Mouse (Mus musculus) adrenal gland, adult 8-10 months (tissue): ENCODE results near the gene Wdr1. TPM values are rescaled to one million over a fixed set of nuclear protein-coding genes. Genes with fewer than 3 reads are reported as not detected.
"Not testable (repeated sequence)": the region's sequence is repeated elsewhere in the genome, so short reads cannot be mapped to it uniquely, and the experiment has no call there.

Experiments used
- DNase-seq: peaks from one replicate; pipeline ENCODE4 v3.0.0; 2022
- total RNA-seq, 4 experiments: library from RNA; stranded (reverse); gene quantifications; 2 replicates each; pipeline ENCODE4 v1.2.4; 2022

The Wdr1 gene
- total RNA-seq, 4 experiments from 2014 or later: 119 to 140 (median 124) TPM

DNA sequence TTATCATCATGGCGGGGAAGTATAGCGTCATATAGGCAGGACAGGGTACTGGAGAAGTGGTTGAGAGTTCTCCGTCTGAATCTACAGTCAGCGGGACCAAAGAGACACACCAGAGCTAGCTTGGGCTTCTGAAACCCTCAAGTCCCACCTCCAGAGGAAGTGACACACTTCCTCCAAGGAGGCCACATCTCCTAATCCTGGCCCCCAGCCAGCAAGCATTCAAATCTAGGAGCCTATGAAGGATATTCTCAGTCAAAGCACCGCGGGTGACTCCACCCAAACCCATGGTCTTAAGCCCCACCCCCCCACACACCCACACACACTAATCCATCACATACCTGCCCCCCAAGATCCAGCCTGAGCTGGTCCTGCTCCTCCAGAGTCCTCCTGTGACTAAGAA is 69.1 kb downstream of the Wdr1 start:
- no peak for DNase-seq

DNA sequence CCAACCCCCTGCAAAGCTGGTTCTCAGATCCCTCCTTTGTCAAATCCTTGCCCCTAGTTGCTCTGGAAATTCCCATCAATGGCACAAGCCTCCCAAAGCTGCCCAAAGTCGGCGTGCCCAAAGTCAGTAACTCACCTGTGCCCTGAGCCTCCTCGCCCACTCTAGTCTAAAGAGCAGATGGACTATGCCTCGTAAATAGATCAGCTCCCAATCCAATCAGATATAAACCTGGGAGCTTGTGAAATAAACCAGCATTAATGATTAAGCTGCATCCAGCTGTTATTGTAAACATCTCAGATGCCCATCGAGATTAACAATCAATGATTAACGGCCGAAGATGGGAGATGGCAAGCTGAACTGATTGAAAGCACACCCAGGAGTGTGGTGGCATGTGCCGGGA is 71.3 kb downstream of the Wdr1 start:
- DNase-seq: no peak

GRCm38 (mm10) chr5:38489739-38490138 is 73.3 kb downstream of the Wdr1 start:
- DNase-seq: no peak

GRCm38 (mm10) chr5:38488673-38489615 is 74.1 kb downstream of the Wdr1 start:
- no peak for DNase-seq

- DNase-seq: no peak
Measured at GRCm38 (mm10) chr5:38488026-38488425, 75.0 kb downstream of the Wdr1 start.

DNA sequence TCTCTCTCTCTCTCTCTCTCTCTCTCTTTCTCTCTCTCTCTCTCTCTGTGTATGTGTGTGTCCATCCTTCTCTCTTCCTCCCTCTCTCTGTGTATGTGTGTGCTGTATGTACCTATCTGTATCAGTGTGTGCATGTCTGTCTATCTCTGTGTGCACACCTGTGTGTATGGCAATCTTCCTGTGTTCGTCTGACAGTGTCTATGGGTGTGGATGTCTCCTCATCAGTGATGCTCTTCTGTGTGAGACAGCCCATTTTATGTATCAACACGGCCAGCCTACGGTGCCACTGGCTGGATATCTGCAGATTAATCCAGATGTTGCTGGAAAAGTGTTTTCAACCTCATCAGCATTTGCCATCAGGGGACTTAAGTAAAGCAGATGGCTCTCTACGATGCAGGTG is 75.8 kb downstream of the Wdr1 start:
- DNase-seq: no peak

- no peak for DNase-seq
Measured at GRCm38 (mm10) chr5:38485946-38486345, 77.1 kb downstream of the Wdr1 start.

- no peak for DNase-seq
Measured at GRCm38 (mm10) chr5:38483518-38484110, 79.4 kb downstream of the Wdr1 start.

DNA sequence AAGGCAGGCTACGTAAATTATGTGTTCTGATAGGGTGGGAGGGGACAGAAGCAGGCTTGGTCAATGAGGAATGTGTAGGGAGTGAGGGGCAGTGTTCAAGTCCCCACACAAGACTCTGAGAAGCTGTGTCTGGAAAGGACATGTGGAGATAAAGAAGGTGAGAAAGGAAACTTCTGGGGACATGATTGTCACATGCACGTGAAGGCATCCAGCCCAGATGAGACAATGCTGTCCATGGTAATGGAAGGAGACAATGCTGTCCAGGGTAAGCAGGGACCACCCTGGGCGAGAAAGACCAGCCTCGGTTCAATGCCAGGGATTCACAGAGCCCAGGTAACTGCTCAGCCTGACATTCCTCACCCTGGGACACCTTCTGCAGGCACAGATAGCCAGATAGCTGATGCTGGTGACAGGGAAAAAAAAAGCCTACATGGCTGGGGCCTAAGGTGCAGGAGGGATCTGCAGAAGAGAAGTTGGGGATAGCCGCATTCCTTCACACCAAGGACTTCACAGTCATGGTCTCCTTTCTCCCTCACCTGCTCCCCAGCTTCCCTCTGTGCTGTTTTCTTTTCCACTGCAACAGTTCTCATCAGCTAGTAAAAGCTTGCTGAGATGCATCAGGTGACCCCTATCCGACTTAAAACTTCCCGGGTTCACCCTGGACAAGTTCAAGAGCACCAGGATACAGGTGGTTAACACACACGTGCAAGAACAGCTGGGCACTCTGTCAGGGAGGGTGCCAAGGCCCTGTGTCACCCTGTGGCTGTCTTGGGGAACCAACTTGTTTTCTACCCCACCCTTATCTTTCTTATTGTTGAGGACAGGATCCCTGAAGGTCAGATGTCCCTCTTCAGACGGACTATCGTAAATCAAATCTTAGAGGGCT is 82.0 kb downstream of the Wdr1 start:
- no peak for DNase-seq

DNA sequence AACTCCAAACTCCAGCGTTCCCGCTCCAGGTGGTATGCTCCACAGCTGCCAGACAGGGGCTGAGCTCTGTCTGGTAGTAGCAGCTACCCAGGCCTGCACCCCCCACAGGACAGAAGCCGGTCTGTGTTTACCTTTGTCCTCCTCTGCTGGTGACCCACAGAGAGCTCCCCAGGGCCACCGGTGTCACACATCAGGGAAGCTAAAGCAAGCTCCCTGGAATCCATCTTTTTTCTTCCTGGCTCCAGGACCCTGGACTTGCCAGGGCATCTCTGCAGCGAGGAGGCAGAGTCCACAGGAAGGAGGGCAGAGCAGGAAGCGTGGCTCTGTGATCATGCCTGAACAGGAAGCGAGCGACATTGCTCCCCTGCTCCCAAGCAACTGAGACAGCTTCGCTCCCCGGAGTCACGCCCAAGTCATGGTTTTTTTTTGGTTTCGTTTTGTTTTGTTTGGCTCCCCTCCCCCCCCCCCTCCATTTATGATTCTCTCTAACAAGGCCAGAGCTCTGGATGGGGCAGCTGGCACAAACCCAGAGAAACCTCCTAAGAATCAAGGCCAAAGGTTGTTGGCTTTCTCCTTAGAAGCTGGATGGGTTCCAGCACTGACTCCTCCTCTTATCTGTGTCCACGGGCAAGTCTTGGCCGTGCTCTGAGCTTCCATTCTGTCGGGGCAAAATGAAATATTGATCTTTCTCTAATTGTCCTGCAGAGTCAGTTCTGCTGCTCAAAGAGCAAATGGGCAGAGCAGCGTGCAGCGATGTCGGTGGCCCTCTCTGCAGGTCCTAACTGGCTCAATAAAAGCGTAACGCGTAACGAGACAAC is 82.9 kb downstream of the Wdr1 start:
- peak; percentile 83 for DNase-seq

- DNase-seq: not testable (repeated sequence)
Measured at GRCm38 (mm10) chr5:38479545-38479907, 83.5 kb downstream of the Wdr1 start.

DNA sequence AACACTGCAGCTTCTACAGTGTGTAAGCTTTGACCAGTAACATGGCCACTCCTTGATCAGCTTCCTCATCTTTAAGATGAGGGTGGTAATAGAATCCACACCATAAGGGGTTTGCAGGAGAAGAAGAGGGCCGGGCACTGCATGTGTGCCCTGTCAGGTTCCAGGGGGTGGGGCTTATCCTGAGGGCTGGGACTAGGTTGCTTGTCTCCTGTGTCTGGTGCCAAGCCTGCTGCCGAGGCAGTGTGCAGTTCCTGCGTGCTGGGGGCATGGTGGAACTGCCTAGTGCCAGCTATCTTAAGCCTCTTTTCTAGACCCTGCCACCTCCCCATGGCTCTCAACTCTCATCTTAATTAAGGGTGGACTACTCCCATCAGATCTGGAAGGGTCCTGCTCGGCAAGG is 84.0 kb downstream of the Wdr1 start:
- peak; percentile 30 for DNase-seq

GRCm38 (mm10) chr5:38477731-38478445 is 85.1 kb downstream of the Wdr1 start:
- DNase-seq: no peak

DNA sequence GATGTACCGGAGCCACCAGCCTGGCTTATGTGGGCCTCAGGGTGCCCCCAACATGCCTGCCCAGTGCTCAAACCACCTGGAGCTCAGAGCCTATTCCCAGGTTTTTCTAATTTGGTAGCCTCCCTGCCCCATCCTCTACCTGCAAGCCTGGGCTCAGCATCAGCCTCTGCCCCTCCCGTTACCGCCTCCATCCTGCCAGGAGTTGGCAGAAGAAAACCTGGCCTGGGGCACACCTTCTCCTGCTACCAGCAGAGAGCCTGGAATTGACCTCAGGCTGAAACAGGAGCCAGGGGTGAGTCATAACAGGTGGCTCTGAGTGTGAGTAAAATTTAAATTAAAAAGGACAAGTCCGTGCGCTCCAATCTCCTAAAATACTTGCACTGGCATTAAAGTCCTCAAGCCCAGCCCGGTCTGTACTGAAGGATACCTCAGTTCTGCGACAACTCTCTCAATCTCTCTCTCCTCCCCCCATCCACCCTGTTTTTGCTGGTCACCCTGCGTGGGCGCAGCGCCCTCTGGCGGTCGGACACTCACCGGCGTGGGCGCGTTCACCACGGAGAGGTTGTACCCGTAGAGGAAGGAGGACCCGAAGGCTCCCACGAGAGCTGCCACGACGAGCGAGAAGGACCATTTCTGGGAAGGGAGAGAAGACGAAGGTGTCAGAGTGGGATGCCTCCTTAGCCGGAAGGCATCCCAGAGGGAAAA is 86.0 kb downstream of the Wdr1 start:
- DNase-seq: no peak

Other genes with a start within 250 kb of the Wdr1 start
- not detected for gene Drd5, start 243.9 kb downstream of the Wdr1 start, total RNA-seq
- gene Slc2a9, start 60.1 kb downstream of the Wdr1 start, total RNA-seq: 1 to 10 TPM; 1.4 to 6.2 (median 3.7) TPM
- 1 to 10 TPM; 5.3 to 7.5 (median 6.4) TPM for gene Zfp518b, start 121.6 kb upstream of the Wdr1 start, total RNA-seq